Mouse (Mus musculus) ES-Bruce4 (cell line): ENCODE results near the gene Tmtc3. TPM values are rescaled to one million over a fixed set of nuclear protein-coding genes. Genes with fewer than 3 reads are reported as not detected.

Experiments used
- H3K27ac ChIP-seq: 2 replicates; pipeline ENCODE4 v1.5.1; 2012; ENCODE audit warnings: low read length, inconsistent platforms; ENCODE audit not compliant: insufficient read depth
- H3K27me3 ChIP-seq: 2 replicates; pipeline ENCODE4 v1.6.1; 2012; ENCODE audit warnings: mild to moderate bottlenecking, low read length, inconsistent platforms; ENCODE audit not compliant: control insufficient read depth, poor library complexity, insufficient read depth, severe bottlenecking
- H3K36me3 ChIP-seq: 2 replicates; pipeline ENCODE4 v1.6.1; 2012; ENCODE audit warnings: inconsistent platforms, mild to moderate bottlenecking, low read length, moderate library complexity; ENCODE audit not compliant: control insufficient read depth, poor library complexity, insufficient read depth, severe bottlenecking
- H3K4me1 ChIP-seq: one replicate; pipeline ENCODE4 v1.8.1; 2011; ENCODE audit warnings: low read length; ENCODE audit not compliant: control insufficient read depth, insufficient read depth
- H3K4me3 ChIP-seq: 2 replicates; pipeline ENCODE4 v1.5.1; 2011; ENCODE audit warnings: low read depth, mild to moderate bottlenecking, low read length
- H3K9ac ChIP-seq: 2 replicates; pipeline ENCODE4 v1.6.1; 2012; ENCODE audit warnings: low read depth, mild to moderate bottlenecking, inconsistent platforms; ENCODE audit not compliant: poor library complexity, severe bottlenecking
- H3K9me3 ChIP-seq: replicated peaks from 2 replicates; pipeline ENCODE4 v1.6.1; 2012; ENCODE audit warnings: mild to moderate bottlenecking, low read length, inconsistent platforms; ENCODE audit not compliant: control insufficient read depth, poor library complexity, insufficient read depth, severe bottlenecking
- CTCF ChIP-seq: IDR thresholded peaks from one replicate; pipeline ENCODE4 v1.8.1; 2011; ENCODE audit warnings: low read depth, low read length
- EP300 ChIP-seq: IDR thresholded peaks from 2 replicates; pipeline ENCODE4 v1.6.1; 2011; ENCODE audit warnings: low read depth, low read length; ENCODE audit not compliant: insufficient read depth
- POLR2A ChIP-seq: IDR thresholded peaks from one replicate; pipeline ENCODE4 v1.8.1; 2011; ENCODE audit warnings: low read length; ENCODE audit not compliant: insufficient read depth
- polyA plus RNA-seq: library from polyadenylated mRNA; stranded (reverse); fragments of >200 nt; gene quantifications from 2 replicates; pipeline ENCODE4 v1.2.4, GENCODE M21; 2011; ENCODE audit warnings: low read depth; ENCODE audit not compliant: missing spikeins, insufficient read depth, insufficient read length

The Tmtc3 gene
- 42.7 and 44.4 TPM in 2 replicates for polyA plus RNA-seq

- Histone ChIP-seq H3K9me3 (no peaks in the 10 kb centered on the region), H3K36me3 (no peaks in the 10 kb centered on the region), H3K4me3 (peak within 1 kb of the TSS; percentile 92), H3K4me1 (no peaks in the 10 kb centered on the region), H3K27me3 (no peaks in the 10 kb centered on the region), H3K27ac (no peak within 1 kb of the TSS), H3K9ac (peak within 1 kb of the TSS; percentile 79)
- TF ChIP-seq POLR2A (peak; percentile 35), EP300 (no peak)
Measured at GRCm38 (mm10) chr10:100487097-100487978, at the start of gene Tmtc3, which contains the start of gene Cep290. TSS of gene Tmtc3 (minus strand) at chr10:100487350. TSS of gene Cep290 (plus strand) at chr10:100487558.

GRCm38 (mm10) chr10:100524499-100525390 is 37.6 kb upstream of the Tmtc3 start:
- Histone ChIP-seq H3K36me3 (no peaks in the 10 kb centered on the region), H3K27me3 (no peaks in the 10 kb centered on the region), H3K9me3 (no peaks in the 10 kb centered on the region), H3K9ac (no peak overlapping the region), H3K4me1 (no peaks in the 10 kb centered on the region), H3K27ac (no peak overlapping the region), H3K4me3 (no peak overlapping the region)
- TF ChIP-seq POLR2A (no peak), EP300 (no peak)

- no peaks in the 10 kb centered on the region for H3K27me3 ChIP-seq
- TF ChIP-seq EP300: no peak
- TF ChIP-seq POLR2A: no peak
- no peak for TF ChIP-seq CTCF
- no peaks in the 10 kb centered on the region for H3K9me3 ChIP-seq
- no peak overlapping the region for H3K4me3 ChIP-seq
- no peak overlapping the region for H3K9ac ChIP-seq
- no peaks in the 10 kb centered on the region for H3K36me3 ChIP-seq
- no peaks in the 10 kb centered on the region for H3K4me1 ChIP-seq
- no peak overlapping the region for H3K27ac ChIP-seq
Measured at GRCm38 (mm10) chr10:100522330-100522729, 35.2 kb upstream of the Tmtc3 start.

GRCm38 (mm10) chr10:100521617-100522016 is 34.5 kb upstream of the Tmtc3 start:
- Histone ChIP-seq H3K27me3 (no peaks in the 10 kb centered on the region), H3K36me3 (no peaks in the 10 kb centered on the region), H3K9me3 (no peaks in the 10 kb centered on the region), H3K4me1 (no peaks in the 10 kb centered on the region), H3K9ac (no peak overlapping the region), H3K27ac (no peak overlapping the region), H3K4me3 (no peak overlapping the region)
- no peak for TF ChIP-seq CTCF

- no peak overlapping the region for H3K27ac ChIP-seq
- H3K9ac ChIP-seq: no peak overlapping the region
- no peaks in the 10 kb centered on the region for H3K9me3 ChIP-seq
- H3K4me3 ChIP-seq: no peak overlapping the region
- no peaks in the 10 kb centered on the region for H3K27me3 ChIP-seq
- no peaks in the 10 kb centered on the region for H3K36me3 ChIP-seq
- H3K4me1 ChIP-seq: no peaks in the 10 kb centered on the region
- TF ChIP-seq CTCF: no peak
- TF ChIP-seq EP300: no peak
- TF ChIP-seq POLR2A: no peak
Measured at GRCm38 (mm10) chr10:100508170-100508569, 21.0 kb upstream of the Tmtc3 start.

GRCm38 (mm10) chr10:100498309-100498708 is 11.2 kb upstream of the Tmtc3 start:
- H3K36me3 ChIP-seq: no peaks in the 10 kb centered on the region
- TF ChIP-seq CTCF (no peak), POLR2A (no peak), EP300 (no peak)

More at GRCm38 (mm10) chr10:100498309-100498708, 11.2 kb upstream of the Tmtc3 start:
- no peaks in the 10 kb centered on the region for H3K4me1 ChIP-seq
- H3K27ac ChIP-seq: no peak overlapping the region
- no peaks in the 10 kb centered on the region for H3K27me3 ChIP-seq
- H3K9me3 ChIP-seq: no peaks in the 10 kb centered on the region
- H3K9ac ChIP-seq: no peak overlapping the region
- no peak overlapping the region for H3K4me3 ChIP-seq
